Mouse (Mus musculus) heart, adult 2 months (tissue): ENCODE measurements at regions not wholly inside any gene's neighbourhood (a gene's known extent, or its start where the extent isn't known, plus 50 kb on each side); places are given as distances from the start of the nearest gene placed in this dataset.

ENCODE experiments used
- DNase-seq, 2 experiments: peaks; one replicate each; pipeline ENCODE4 v3.0.0; 2021
- H3K27ac ChIP-seq: fragments of 200-600 bp; 2 replicates; pipeline ENCODE4 v1.8.1; 2022
- H3K27me3 ChIP-seq: fragments of 200-500 bp; 2 replicates; pipeline ENCODE4 v1.6.1; 2012; ENCODE audit warnings: mild to moderate bottlenecking, low read length, inconsistent platforms, mixed read lengths; ENCODE audit not compliant: control insufficient read depth, insufficient read depth
- H3K36me3 ChIP-seq: fragments of 200-500 bp; 2 replicates; pipeline ENCODE4 v1.6.1; 2012; ENCODE audit warnings: low read length, inconsistent platforms; ENCODE audit not compliant: control insufficient read depth, insufficient read depth
- H3K4me1 ChIP-seq: fragments of 200-500 bp; 2 replicates; pipeline ENCODE4 v1.6.1; 2011; ENCODE audit warnings: low read length; ENCODE audit not compliant: control insufficient read depth, insufficient read depth
- H3K4me3 ChIP-seq: fragments of 200-600 bp; 2 replicates; pipeline ENCODE4 v1.8.1; 2022
- H3K79me2 ChIP-seq: fragments of 200-500 bp; replicated peaks from 2 replicates; pipeline ENCODE4 v1.6.1; 2012; ENCODE audit warnings: mild to moderate bottlenecking, inconsistent platforms, low read length, moderate library complexity, mixed read lengths; ENCODE audit not compliant: control insufficient read depth, insufficient read depth
- H3K9ac ChIP-seq: fragments of 200-500 bp; 2 replicates; pipeline ENCODE4 v1.6.1; 2012; ENCODE audit warnings: low read depth, mild to moderate bottlenecking, control low read depth, inconsistent platforms, low read length, mixed read lengths
- CTCF ChIP-seq: fragments of 200-600 bp; IDR thresholded peaks from 2 replicates; pipeline ENCODE4 v1.8.1; 2022; ENCODE audit warnings: antibody characterized with exemption, mild to moderate bottlenecking, moderate library complexity
- EP300 ChIP-seq: fragments of 200-500 bp; IDR thresholded peaks from 2 replicates; pipeline ENCODE4 v1.6.1; 2011; ENCODE audit warnings: low read depth, low read length, control low read depth; ENCODE audit not compliant: insufficient read depth
- POLR2A ChIP-seq: fragments of 200-500 bp; IDR thresholded peaks from 2 replicates; pipeline ENCODE4 v1.6.1; 2011; ENCODE audit warnings: mild to moderate bottlenecking, low read depth, low read length, control low read depth; ENCODE audit not compliant: insufficient read depth
- WGBS: fragments of 180-500 bp; shearing (Covaris S2); methylation state at CpG from one replicate; pipeline ENCODE4 v1.1.7; 2018; 5-methylcytosine and 5-hydroxymethylcytosine counted together
- intact Hi-C: fragments of 180-260 bp; cut with DNase I; formaldehyde crosslinking; loops from one replicate; pipeline ENCODE4 v1.15.1; 2025

- intact Hi-C loops = no loop called here
- 39% methylated on average over 3 of the region's 3 CpGs for WGBS
- H3K27me3 ChIP-seq = no peaks in the 10 kb centered on the region
These were observed 2746.3 kb upstream of the 5930422O12Rik start for GRCm38 (mm10) chr8:30682169-30682568.

DNA sequence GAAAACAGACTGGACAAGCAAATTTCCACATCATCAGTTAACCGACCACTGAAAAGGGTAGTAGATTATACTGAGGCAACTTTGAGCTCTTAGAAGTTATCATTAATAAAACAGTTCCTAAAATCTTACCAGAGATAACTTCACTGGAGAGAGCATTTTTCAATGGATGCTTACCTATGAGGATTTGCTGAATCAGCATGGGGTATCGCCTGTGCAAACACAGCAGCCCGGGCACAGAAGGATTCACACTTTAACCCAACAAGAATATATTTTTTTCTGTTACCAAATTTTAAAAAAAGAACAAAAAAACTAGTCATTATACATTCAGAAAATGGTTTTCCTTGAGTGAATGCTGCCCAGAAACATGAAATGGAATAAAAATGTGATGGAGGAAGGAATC is 2742.0 kb upstream of the 5930422O12Rik start:
- Histone ChIP-seq H3K4me3 (no peak overlapping the region), H3K36me3 (no peaks in the 10 kb centered on the region), H3K27me3 (no peaks in the 10 kb centered on the region), H3K79me2 (no peaks in the 10 kb centered on the region), H3K9ac (no peak overlapping the region), H3K27ac (no peak overlapping the region), H3K4me1 (no peaks in the 10 kb centered on the region)
- WGBS = 77% methylated on average over 3 of the region's 3 CpGs
- TF ChIP-seq POLR2A = no peak
- TF ChIP-seq EP300 = no peak
- no peak for TF ChIP-seq CTCF
- intact Hi-C loops = no loop called here
- DNase-seq = no peak

More at GRCm38 (mm10) chr8:30682169-30682568, 2746.3 kb upstream of the 5930422O12Rik start:
- no peak for DNase-seq
- Histone ChIP-seq H3K4me3 (no peak overlapping the region), H3K9ac (no peak overlapping the region), H3K27ac (no peak overlapping the region), H3K4me1 (no peaks in the 10 kb centered on the region), H3K79me2 (no peaks in the 10 kb centered on the region), H3K36me3 (no peaks in the 10 kb centered on the region)
- TF ChIP-seq POLR2A (no peak), EP300 (no peak), CTCF (no peak)

DNA sequence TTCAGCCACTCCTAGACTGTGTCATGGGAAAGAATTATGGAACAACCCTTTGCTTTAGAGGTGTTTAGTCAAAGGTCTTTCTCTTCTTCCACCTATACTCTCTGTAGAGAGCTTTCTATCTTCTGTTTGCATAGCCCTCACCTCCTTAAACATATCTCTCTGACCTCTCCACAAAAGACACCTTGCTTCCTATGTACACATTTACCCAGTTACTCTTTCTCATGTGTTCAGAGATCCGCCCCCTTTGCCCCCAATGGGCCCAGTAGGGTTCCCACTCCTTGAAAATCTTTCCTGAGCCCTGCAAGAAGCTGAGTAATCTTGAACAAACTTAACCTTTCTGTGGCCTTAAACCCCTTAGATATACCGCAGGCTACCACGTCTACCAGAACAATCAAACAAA is 2734.4 kb upstream of the 5930422O12Rik start:
- no peaks in the 10 kb centered on the region for H3K36me3 ChIP-seq
- WGBS = 60% methylated on average over 3 of the region's 3 CpGs
- DNase-seq = no peak
- no peaks in the 10 kb centered on the region for H3K27me3 ChIP-seq
- no peak overlapping the region for H3K4me3 ChIP-seq
- H3K9ac ChIP-seq = no peak overlapping the region
- H3K79me2 ChIP-seq = no peaks in the 10 kb centered on the region
- H3K27ac ChIP-seq = no peak overlapping the region
- TF ChIP-seq CTCF = no peak
- TF ChIP-seq EP300 = no peak
- no peak for TF ChIP-seq POLR2A
- H3K4me1 ChIP-seq = no peaks in the 10 kb centered on the region
- intact Hi-C loops = no loop called here

GRCm38 (mm10) chr8:30716643-30717042 is 2711.9 kb upstream of the 5930422O12Rik start:
- no peak overlapping the region for H3K4me3 ChIP-seq
- TF ChIP-seq CTCF (no peak), POLR2A (no peak), EP300 (no peak)
- H3K9ac ChIP-seq = no peak overlapping the region
- DNase-seq = no peak
- H3K4me1 ChIP-seq = no peaks in the 10 kb centered on the region
- no peaks in the 10 kb centered on the region for H3K79me2 ChIP-seq
- H3K27me3 ChIP-seq = no peaks in the 10 kb centered on the region
- intact Hi-C loops = no loop called here
- 97% methylated on average over 1 of the region's 1 CpGs for WGBS
- no peak overlapping the region for H3K27ac ChIP-seq
- H3K36me3 ChIP-seq = no peaks in the 10 kb centered on the region

DNA sequence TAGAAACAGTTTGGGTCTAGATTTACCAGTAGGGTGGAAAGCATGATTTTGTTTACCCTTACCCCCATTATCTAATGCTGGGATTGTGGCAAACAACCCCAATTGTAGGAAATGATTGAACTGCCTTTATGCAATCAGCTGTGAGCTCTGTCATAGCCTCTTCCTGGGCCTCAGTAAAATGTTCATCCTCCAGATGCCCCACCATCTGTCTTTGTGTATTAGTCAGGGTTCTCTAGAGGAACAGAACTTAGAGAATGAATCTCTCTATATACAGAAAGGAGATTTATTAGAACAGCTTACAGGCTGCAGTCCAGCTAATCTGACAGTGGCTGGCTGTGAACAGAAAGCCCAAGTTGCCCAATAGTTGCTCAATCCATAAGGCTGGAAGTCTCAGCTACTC is 2698.1 kb upstream of the 5930422O12Rik start:
- intact Hi-C loops = no loop called here
- TF ChIP-seq CTCF (no peak), POLR2A (no peak), EP300 (no peak)

DNA sequence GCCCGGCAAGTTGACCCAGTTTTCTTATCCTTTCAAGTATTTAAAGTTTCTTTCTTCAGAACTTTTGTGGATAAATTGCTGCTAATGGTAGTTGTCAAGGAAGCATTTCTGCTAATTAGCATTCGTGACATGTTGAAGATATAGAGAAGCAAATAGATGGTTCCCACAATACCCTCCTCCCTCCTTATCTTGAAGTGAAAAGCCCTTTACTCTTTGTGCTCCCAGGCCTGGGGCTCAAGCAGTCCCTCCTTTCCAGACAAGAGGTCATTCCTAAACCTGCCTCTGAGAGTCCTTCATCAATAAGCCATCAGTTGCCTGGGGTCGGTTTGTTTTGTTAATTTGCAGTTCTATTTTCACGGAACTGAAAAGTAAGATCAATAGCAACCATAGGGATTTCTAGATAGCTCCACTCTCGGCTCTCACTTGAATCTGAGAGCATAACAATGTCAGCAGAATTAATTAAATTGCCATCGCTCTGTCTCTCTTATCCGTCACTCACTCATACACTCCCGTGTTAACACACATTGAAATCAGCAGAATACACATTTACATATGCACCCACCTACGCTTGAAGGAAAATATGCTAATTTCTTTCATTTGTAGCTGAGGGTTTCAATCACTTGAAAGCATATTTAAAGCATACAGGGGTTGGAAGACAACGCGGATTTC is 2695.8 kb upstream of the 5930422O12Rik start:
- H3K4me3 ChIP-seq = no peak overlapping the region
- no peak for TF ChIP-seq POLR2A
- TF ChIP-seq CTCF = no peak
- no peaks in the 10 kb centered on the region for H3K4me1 ChIP-seq
- H3K79me2 ChIP-seq = no peaks in the 10 kb centered on the region
- intact Hi-C loops = no loop called here
- 70% methylated on average over 11 of the region's 11 CpGs for WGBS
- no peak overlapping the region for H3K27ac ChIP-seq
- H3K36me3 ChIP-seq = no peaks in the 10 kb centered on the region
- DNase-seq = no peak
- H3K27me3 ChIP-seq = 0 out of 2 replicates have a peak, but pooled peaks cover 1% of the 10 kb centered on the region
- H3K9ac ChIP-seq = no peak overlapping the region

More for the DNA sequence above, 2698.1 kb upstream of the 5930422O12Rik start:
- no peak overlapping the region for H3K9ac ChIP-seq
- 0 out of 2 replicates have a peak, but pooled peaks cover 1% of the 10 kb centered on the region for H3K27me3 ChIP-seq
- no peaks in the 10 kb centered on the region for H3K4me1 ChIP-seq
- DNase-seq = no peak
- no peak overlapping the region for H3K27ac ChIP-seq
- no peaks in the 10 kb centered on the region for H3K79me2 ChIP-seq
- no peak overlapping the region for H3K4me3 ChIP-seq
- no peaks in the 10 kb centered on the region for H3K36me3 ChIP-seq
